Mouse (Mus musculus) bone marrow, adult 2 months (tissue): ENCODE results near the gene Tmem178. TPM values are rescaled to one million over a fixed set of nuclear protein-coding genes. Genes with fewer than 3 reads are reported as not detected.
"Not testable (repeated sequence)": the region's sequence is repeated elsewhere in the genome, so short reads cannot be mapped to it uniquely, and the experiment has no call there.

Experiments
- H3K27ac ChIP-seq: fragments of 200-500 bp; 2 replicates; pipeline ENCODE4 v1.5.1; 2012; ENCODE audit warnings: low read depth, mild to moderate bottlenecking, control low read depth, inconsistent platforms, low read length; ENCODE audit not compliant: control insufficient read depth, poor library complexity, insufficient read depth
- H3K4me1 ChIP-seq: fragments of 200-500 bp; 2 replicates; pipeline ENCODE4 v1.6.1; 2011; ENCODE audit warnings: low read length; ENCODE audit not compliant: control insufficient read depth, insufficient read depth
- H3K4me3 ChIP-seq: fragments of 200-500 bp; replicated peaks from 2 replicates; pipeline ENCODE3; 2011; ENCODE audit warnings: mild to moderate bottlenecking, low read depth, low read length, control low read depth; ENCODE audit not compliant: control insufficient read depth
- CTCF ChIP-seq: fragments of 200-500 bp; IDR thresholded peaks from 2 replicates; pipeline ENCODE4 v1.5.1; 2011; ENCODE audit warnings: low read length, control low read depth; ENCODE audit not compliant: control insufficient read depth, insufficient read depth
- POLR2A ChIP-seq: fragments of 200-500 bp; IDR thresholded peaks from 2 replicates; pipeline ENCODE4 v1.6.1; 2011; ENCODE audit warnings: low read depth, mild to moderate bottlenecking, control low read depth, low read length, borderline replicate concordance; ENCODE audit not compliant: control insufficient read depth
- WGBS: fragments of 180-500 bp; shearing (Covaris S2); methylation state at CpG from one replicate; pipeline ENCODE4 v1.1.7; 2018; 5-methylcytosine and 5-hydroxymethylcytosine counted together
- polyA plus RNA-seq: library from polyadenylated mRNA; stranded (reverse); fragments of >200 nt; gene quantifications from 2 replicates; pipeline ENCODE4 v1.2.4, GENCODE M21; 2011; ENCODE audit warnings: low replicate concordance; ENCODE audit not compliant: missing spikeins, insufficient read depth, insufficient read length

The Tmem178 gene
- polyA plus RNA-seq, 1 experiment: 3.0 TPM

DNA sequence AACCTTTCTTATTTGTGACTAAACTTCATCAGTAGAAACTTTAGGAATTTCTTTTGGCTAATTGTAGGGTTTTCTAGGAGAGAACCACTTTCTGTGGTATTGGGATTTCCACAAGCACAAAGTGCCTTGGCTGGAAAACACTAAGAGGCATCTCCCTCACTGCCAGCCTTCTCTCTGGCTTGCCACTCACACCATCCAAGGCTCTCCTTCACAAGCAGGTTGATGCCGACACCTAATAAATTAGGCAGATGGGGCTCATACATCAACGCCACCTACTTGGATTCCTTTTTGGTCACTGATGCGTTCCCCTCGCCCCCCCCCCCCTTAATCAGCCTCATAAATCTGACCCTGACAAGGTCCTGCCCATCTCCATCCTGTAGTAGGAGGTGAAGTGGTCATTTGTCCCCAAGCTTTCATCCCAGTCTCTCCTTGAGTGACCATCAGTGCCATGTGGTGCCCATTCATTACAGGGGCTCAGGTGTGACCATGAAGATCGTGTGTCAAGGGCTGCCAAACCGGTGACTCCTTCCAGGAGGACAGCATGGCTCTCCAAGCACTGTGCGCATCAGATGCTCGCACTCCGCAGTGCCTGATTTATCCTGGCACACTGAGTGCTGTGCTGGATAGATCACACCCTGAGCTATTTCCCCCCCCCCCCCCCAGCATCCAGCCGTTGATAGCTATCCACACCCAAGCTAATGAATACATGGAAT lies 8.5 kb upstream of the Tmem178 start:
- 81% methylated on average over 10 of the region's 10 CpGs for WGBS
- TF ChIP-seq POLR2A (no peak), CTCF (no peak)
- H3K4me3 ChIP-seq: no peak overlapping the region
- peaks cover 2% of the 10 kb centered on the region for H3K4me1 ChIP-seq
- no peak overlapping the region for H3K27ac ChIP-seq

DNA sequence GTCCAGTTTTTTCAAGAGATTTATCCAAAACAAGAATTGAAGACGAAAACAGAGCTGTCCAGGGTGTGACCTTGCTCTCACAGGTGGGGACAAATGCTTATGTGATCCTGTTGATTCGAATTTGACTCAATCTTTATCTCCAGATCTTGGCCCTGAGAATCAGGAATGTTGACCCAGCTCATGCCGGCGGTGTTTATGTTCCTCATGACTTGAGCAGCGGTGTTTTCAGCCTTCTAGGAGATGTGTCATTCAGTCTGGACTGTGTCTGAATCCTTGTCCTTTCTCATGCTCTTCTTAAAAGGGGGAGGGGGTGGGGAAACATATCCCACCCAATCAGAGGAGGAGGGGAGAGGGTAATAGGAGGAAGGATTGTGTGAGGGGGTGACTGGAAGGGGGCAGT lies 7.9 kb upstream of the Tmem178 start:
- Histone ChIP-seq H3K4me3 (no peak overlapping the region), H3K27ac (no peak overlapping the region), H3K4me1 (peaks cover 2% of the 10 kb centered on the region)
- 81% methylated on average over 5 of the region's 5 CpGs for WGBS
- TF ChIP-seq CTCF: no peak
- TF ChIP-seq POLR2A: no peak

DNA sequence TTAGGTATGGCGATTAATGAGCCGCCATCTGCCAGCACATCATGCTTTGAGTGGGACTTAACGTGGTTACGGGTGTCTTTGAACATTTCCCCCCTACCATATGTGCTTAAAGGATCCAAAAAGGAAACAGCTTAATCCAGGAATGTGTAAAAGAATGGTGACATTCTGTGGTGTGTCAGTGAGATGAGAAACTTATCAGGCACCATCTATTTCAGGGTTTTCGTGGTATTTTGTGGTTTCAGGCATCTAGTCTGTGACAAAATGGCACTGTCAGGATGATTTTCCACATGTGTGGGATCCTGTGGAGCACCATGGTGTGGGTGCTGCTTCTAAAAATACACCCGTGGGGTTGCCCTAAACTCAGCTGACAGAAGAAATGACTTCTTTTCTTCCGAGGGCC lies 4.6 kb upstream of the Tmem178 start:
- H3K27ac ChIP-seq: no peak overlapping the region
- no peaks in the 10 kb centered on the region for H3K4me1 ChIP-seq
- 72% methylated on average over 7 of the region's 7 CpGs for WGBS
- H3K4me3 ChIP-seq: no peak overlapping the region
- TF ChIP-seq POLR2A (no peak), CTCF (no peak)

DNA sequence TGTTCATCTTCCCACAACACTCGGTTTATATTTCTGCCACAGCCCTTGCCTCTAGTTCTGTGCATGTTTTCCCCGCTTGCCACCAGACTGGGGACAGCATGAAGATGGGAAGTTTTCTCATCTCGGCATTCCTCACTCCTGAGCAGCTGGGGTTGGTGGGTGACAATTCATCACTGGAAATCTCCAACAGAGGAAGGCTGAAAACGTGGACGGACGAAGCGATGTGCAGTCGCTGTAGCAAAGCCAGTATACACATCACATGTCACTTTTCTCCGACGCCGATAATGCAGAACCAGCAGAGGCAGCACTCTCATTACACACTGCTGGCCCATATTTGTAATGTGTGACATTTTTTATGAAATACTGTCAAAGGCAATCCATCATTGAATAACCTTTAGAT lies 2.6 kb upstream of the Tmem178 start:
- Histone ChIP-seq H3K27ac (no peak overlapping the region), H3K4me1 (no peaks in the 10 kb centered on the region), H3K4me3 (no peak overlapping the region)
- WGBS: 77% methylated on average over 11 of the region's 11 CpGs
- TF ChIP-seq CTCF (no peak), POLR2A (no peak)

DNA sequence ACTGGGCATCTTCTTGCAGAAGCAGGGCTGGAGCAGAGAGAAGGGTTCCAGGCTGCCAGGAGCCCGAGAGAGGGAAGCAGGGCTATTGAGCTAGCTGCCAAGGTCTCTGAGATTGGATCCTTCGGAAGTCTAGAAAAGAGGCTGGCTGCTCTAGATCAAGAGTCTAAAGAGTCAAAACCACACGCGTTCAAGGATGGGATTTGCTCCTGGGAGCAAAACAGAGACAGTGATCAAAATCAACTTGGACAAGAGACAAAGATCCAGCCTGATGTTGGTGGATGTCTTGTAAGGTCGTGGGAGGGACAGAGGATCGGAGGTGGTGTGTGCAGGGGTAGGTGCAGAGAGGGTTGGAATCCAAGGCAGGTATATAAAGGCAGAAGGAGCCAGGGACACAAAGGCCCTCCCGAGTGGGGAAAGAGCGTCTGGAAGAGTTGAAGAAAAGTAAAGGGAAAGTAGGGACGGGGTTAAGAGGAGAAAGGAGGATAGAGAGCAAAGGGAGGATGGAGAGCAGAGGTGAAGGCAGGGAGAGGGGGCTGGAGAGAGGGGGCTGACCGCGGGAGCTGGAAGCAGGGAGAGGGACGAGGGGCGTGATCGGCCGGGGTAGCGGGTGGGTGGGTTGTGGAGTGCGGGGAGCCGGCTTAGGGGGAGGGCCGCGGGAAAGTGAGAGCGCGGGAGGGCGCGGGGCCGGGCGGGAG lies 450 bp upstream of the Tmem178 start:
- no peaks in the 10 kb centered on the region for H3K4me1 ChIP-seq
- 9% methylated on average over 23 of the region's 26 CpGs for WGBS
- no peak overlapping the region for H3K27ac ChIP-seq
- H3K4me3 ChIP-seq: no peak overlapping the region
- no peak for TF ChIP-seq CTCF
- no peak for TF ChIP-seq POLR2A

DNA sequence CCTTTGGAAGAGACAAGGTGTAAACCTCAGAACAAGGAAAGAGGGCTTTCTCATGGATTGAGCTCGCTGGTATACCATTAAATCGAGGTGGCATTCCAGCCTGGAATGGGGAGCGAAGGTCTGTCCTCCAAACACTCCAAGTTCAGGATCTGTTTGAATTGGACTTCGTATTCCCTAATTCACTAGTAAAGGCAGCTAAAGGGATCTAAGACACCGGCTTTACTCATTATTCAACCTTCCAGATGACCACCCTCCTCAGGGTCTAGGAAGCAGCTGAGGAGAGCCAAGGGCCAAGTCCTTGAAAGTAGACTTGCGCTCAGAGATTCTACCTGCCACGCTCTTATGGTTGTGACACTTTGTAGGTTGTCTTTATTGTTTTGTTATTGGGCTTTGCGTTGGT lies 1.1 kb downstream of the Tmem178 start:
- not testable (repeated sequence) for H3K4me1 ChIP-seq, H3K27ac ChIP-seq, H3K4me3 ChIP-seq
- 34% methylated on average over 8 of the region's 8 CpGs for WGBS

DNA sequence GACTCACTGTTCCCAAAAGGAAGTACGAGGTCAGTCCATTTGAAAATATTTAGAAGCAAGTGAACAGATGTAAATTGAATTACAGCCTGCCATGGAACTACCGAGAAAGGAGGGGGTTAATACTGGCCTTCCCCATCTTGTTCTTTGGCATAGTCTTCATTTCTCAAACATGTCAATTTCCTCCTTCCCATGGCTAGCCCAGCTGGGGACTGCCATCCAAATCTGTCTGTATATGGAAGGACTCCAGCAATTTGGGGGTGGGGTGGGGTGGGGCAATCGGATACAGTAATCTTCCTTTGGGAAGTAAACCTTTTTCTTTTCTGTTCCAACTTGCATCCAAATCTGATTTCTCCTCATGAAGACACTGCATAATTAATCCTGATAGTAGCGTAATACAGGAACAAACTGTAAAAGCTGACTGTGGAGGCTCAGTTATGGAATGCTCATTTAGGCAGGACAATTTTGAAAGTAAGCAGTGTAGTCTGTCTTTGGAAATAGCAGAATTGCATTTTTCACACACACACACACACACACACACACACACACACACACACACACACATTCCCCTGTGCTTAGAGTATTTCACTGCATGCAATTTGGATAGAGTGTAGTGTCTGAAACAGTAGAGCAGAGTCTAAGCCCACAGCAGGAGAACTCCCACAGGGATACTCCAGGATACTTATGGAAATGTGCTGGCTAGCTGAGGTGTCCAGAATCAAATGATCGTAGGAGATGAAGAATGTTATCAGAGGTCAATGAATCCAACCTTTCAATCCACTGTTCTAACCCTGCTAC lies 1.9 kb downstream of the Tmem178 start:
- TF ChIP-seq CTCF: no peak
- WGBS: 79% methylated on average over 5 of the region's 5 CpGs
- Histone ChIP-seq H3K4me1 (no peaks in the 10 kb centered on the region), H3K4me3 (no peak overlapping the region), H3K27ac (no peak overlapping the region)

DNA sequence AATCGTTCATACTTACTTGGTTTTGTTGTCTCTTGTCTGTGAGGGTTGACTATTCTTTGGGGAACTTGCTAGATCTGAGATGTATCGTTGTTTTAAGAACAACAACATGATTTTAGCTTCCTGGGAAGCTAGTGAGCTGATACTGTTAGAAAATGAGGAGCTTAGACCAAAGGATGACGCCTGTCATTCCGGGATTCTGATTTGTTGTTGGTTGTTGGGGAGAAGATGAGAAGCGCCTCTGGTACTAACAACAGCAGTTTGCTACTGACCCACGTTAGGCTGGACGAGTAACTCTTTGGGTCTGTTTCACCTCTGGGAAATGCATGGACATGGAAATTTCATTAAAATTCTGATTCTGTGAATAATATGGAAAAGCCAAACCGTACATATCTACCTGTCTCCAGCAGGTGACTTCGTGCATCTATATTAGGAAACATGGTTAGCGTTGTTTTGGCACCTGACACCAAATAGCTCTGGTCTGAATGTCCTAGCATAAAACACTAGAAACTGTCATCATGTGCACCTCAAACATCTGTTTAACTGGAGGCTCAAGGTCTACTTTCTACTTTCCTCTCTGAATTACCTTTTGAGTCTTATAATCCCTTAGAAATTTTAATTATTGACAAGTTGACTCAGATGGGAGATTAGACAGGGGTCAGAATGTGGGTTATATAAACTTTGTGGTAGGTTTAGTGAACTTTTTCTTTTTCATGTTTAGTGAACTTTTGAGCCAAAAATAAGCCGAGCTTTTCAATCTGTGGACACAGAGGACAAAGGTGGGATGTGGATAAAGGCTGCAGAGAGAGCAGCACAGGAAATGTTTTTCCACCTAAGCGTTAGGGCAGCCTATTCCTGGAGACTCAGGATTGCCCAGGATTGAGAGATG lies 2.9 kb downstream of the Tmem178 start:
- no peak overlapping the region for H3K27ac ChIP-seq
- 76% methylated on average over 12 of the region's 12 CpGs for WGBS
- TF ChIP-seq POLR2A (no peak), CTCF (no peak)
- H3K4me3 ChIP-seq: no peak overlapping the region
- H3K4me1 ChIP-seq: no peaks in the 10 kb centered on the region
